Comparison of ENCODE assay signal across 8 mouse cellular contexts in the genomic region with DNA sequence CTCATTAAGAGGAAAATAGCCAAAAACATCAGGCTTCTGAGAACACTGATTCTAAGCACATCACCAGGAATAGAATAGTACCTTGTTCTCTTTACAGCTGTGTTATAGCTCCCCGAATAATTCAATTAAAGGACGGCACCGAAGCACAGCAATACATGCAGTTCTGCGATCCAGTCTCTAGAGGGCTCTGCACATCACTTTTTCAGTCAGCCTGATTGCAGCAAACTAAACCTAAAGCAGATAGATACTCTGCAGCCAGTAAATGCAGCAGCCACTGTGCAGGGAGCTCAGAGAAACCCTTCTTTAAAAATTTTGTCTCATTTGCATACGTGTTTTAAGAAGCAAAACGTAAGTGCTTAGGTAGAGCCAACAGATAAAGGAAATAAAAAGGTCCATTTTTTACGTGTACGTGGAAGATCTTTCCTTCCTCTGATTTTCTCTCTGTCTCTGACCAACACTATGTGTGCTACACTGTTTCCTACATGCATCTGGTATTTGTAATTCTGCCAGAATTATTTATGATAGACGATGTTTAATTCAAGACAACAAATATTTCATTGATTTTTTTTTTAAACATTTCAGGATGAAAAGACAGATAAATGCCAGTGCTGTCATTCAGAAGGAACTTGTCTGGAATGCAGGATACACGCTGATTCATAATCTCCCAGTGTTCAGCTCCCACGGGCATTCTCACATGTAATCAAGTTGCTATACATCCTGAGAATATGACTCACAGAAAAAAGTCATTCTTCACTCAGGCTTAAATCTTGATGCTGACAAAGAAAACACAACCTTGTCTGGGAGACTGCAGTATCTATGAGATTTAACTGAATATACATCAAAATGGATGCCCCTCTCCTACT.
DNase-seq lines count a peak whose midpoint lies in the region; ATAC-seq lines count a peak whose summit lies in the region.

No protein-coding gene starts in this region.

- H3K4me2 ChIP-seq in kidney, embryonic 15.5 days, result no peak overlapping the region
- peak overlapping the region; percentile 19; the same call in 1 of the 2 replicates for H3K4me2 ChIP-seq in limb, embryonic 15.5 days

- no peaks in the 10 kb centered on the region for H3K9me3 ChIP-seq in kidney, embryonic 15.5 days (replicated peaks)
- no peaks in the 10 kb centered on the region for H3K9me3 ChIP-seq in limb, embryonic 15.5 days

- H3K9ac ChIP-seq in kidney, embryonic 15.5 days, result no peak overlapping the region
- no peak overlapping the region for H3K9ac ChIP-seq in limb, embryonic 15.5 days

- 33% methylated on average over 11 of the region's 11 CpGs for WGBS in kidney, embryonic 15.5 days
- 24% methylated on average over 11 of the region's 11 CpGs for WGBS in limb, embryonic 15.5 days

- no peak overlapping the region for H3K4me3 ChIP-seq in kidney, embryonic 15.5 days (replicated peaks)
- no peak overlapping the region for H3K4me3 ChIP-seq in limb, embryonic 15.5 days

- no peaks in the 10 kb centered on the region for H3K36me3 ChIP-seq in kidney, embryonic 15.5 days
- no peaks in the 10 kb centered on the region for H3K36me3 ChIP-seq in limb, embryonic 15.5 days

- no peaks in the 10 kb centered on the region for H3K4me1 ChIP-seq in kidney, embryonic 15.5 days
- no peaks in the 10 kb centered on the region for H3K4me1 ChIP-seq in limb, embryonic 15.5 days

- ATAC-seq in granulocyte monocyte progenitor cell, adult 5-6 weeks (replicated peaks; ENCODE audit: poor library complexity, severe bottlenecking), result peak; percentile 66
- ATAC-seq in kidney, embryonic 15.5 days (replicated peaks; ENCODE audit: low FRiP score), result peak; percentile 76
- no peak for ATAC-seq in limb, embryonic 15.5 days (ENCODE audit: insufficient number of reproducible peaks, low FRiP score, low TSS enrichment, low read depth)

- H3K27me3 ChIP-seq in kidney, embryonic 15.5 days, result no peaks in the 10 kb centered on the region
- no peaks in the 10 kb centered on the region for H3K27me3 ChIP-seq in limb, embryonic 15.5 days

- peak; percentile 7 for DNase-seq in ovary, postnatal 10 days (ENCODE audit: low spot score)
- no peak for DNase-seq in ovary, adult 18-20 months (ENCODE audit: low spot score)
- DNase-seq in embryo, embryonic 11.5 days (ENCODE audit: low read depth, low spot score), result peak; percentile 34
- peak; percentile 45 for DNase-seq in ovary, postnatal 14 days (ENCODE audit: low spot score)
- peak; percentile 14 for DNase-seq in yolk sac, embryonic 10.5 days (ENCODE audit: low spot score)

- no peak overlapping the region for H3K27ac ChIP-seq in kidney, embryonic 15.5 days
- H3K27ac ChIP-seq in limb, embryonic 15.5 days, result no peak overlapping the region
